Mouse (Mus musculus): ENCODE results near the gene Ift140.
"Not testable (repeated sequence)": the region's sequence is repeated elsewhere in the genome, so short reads cannot be mapped to it uniquely, and the experiment has no call there.

Ift140 gene

DNA sequence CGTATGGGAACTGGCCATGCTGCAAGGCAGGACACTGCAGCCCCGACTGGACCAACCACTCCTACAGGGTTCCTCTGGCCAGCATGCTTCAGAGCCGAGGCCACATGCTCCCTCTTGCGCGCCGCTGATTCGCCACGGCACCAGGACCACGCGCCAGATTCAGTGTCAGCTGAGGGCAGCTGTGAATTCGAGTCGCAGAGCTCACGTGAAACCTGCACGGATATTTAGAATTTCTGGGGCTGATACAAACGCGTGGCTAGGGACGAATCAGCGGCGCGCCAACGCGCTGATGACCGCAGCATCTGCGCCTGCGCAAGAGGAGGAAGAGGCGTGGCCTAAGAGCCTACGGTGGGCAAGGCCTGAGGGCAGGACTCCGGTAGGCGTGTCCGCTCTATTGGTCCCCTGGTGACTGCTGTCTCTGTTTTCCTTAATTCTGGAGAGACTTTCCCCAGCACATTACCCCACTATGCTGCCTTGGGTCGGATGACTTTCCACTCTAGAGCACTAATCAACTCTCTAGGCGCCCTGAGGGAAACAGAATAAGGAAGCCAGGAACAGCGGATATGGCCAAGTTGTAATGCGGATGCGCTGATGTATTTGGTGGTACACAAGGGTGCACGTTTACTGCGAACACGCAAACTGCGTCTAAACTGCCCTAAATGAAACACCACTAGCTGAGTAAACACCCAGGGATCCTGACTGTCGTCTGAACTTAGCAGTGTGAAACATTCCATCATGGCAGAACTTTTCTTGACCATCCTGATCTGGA lies 100.0 kb downstream of the Ift140 start, which contains the start of gene Telo2:
Telo2 (minus strand) TSS at position 304 of the 769 bp plus-strand sequence.
- peak; percentile 86 to 87 for DNase-seq (ENCODE audit: low spot score in 2 of 2)

DNA sequence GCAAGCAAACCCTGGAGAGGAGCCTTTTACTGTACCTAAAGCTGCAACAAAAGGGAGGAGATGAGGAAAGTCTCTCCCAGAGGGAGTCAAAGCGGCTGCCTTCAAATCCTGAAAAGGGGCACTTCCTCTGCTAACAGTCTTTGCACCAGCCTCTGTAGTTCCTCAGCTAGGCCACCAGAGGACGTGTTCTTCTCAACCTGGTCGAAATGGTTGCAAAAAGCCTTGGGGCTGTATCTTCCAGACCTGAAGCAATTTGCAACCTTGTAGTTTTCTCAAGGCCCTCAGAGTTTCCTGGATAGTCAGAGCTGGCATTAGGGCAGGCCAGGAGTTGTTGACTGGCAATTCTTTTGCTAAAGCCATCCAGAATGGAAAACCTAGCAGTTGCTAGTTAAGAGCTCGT lies 101.4 kb downstream of the Ift140 start:
- DNase-seq (ENCODE audit: low spot score in 2 of 2) = no peak

DNA sequence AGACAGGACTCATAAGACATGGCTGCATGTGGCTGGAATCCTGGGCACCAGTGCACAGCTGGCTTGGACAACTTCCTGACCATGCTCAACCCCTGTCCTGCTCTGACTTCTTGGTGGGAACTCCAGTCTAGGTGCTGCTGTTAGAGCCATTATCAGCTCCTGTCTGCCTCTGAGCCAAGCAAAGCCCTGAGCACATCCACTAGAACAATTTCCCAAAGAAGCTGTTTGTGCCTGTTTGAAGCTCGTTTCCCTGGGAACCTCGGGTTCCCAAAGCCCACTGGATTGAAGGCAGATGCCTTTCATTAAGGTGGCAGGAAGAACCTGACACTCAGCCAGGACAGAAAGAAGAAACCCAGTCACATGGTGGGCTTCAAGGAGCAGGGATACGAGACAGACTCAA lies 104.5 kb downstream of the Ift140 start, which contains the start of gene Ptx4:
Ptx4 (plus strand) TSS at position 355 of the 400 bp plus-strand sequence.
- no peak for DNase-seq (ENCODE audit: low spot score in 2 of 2)

DNA sequence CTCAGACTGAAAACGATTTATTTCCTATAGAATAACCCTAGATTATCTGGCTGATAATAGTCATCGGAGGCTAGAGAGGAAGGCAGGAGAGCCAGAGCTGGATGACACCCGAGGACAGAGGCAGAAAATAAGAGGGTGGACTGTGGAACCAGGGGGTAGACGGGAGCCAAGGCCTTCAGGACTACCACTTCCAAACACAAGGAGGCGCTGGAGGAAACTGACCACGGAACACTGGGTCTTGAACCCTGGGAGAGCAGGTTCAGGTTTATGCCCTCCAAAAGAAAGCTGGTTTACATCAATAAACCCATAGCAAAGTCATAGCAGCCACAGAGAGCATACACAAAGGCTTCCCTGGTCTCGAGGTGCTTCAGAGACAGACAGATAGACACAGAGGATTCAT lies 108.1 kb downstream of the Ift140 start:
- no peak for DNase-seq (ENCODE audit: low spot score in 2 of 2)

DNA sequence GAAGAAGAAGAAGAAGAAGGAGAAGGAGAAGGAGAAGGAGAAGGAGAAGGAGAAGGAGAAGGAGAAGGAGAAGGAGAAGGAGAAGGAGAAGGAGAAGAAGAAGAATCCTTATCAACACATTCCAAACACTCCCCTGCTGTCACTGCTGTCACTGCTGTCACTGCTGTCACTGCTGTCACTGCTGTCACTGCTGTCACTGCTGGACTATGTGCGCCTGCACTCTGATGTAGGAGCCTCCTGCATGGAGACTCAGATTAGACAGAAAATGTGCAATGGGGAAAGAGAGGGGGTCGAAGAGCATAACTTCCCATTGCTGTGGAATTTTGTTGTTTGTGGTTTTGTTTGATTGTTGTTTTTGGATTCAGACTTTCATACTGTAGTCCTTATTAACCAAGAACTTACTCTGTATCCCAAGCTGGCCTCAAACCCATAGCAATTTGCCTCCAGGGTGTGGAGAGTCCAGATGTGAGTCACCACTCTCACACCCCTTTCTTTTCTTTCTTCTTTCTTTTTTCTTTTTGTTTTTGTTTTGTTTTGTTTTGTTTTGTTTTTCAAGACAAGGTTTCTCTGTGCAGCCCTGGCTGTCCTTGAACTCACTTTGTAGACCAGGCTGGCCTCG lies 109.7 kb downstream of the Ift140 start:
- not testable (repeated sequence) for DNase-seq (ENCODE audit: low spot score in 2 of 2)

DNA sequence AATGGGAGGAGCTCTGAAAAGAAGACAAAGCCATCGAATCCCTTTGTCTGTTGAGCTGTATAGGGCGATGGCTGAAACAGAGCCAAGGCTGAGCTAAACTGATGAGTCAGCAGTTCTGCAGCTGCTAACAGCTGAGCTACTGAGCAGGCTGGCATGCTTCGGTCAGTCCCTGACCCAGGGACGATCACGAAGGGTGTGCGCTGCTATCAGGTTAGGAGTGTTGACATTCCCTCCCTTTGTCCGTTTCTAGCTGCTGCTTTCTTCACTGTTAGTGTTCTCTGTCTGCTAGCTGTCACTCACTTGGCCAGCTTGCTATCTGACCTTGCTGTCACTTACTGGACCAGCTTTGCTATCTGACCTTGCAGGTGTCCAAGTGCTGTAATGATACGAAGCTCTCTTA lies 111.2 kb downstream of the Ift140 start:
- DNase-seq (ENCODE audit: low spot score in 2 of 2) = no peak

DNA sequence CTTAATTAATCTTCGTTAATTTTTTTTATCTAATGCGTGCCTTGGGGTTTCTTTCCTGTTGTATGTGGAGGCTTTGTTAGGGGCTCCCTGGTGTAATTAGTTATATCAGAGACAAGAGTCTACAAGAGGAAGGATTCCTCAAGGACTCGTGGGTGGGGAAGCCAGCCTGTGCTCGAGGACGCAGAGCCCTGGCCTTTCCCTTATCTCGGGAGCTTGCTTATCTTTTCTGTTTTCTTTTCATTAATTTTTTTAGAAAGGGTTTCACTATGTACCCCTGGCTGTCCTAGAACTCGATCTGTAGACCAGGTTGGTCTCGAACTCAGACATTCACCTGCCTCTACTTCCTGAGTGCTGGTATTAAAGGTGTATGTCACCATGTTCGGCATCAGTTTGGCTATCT lies 111.8 kb downstream of the Ift140 start:
- no peak for DNase-seq (ENCODE audit: low spot score in 2 of 2)

DNA sequence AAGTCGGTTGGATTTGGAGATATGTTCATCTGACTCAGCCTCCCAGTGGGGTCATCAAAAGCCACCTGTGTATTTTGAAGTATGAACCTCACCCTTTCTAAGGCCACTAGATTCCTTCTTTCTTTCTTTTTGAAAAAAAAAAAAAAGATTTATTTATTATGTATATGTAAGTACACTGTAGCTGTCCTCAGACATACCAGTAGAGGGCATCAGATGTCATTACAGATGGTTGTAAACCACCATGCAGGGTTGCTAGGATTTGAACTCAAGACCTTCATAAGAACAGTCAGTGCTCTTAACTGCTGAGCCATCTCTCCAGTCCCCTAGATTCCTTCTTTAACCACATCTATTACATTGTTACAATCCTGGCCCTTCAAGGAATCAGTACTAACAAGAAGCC lies 114.2 kb downstream of the Ift140 start:
- DNase-seq (ENCODE audit: low spot score in 2 of 2) = no peak

DNA sequence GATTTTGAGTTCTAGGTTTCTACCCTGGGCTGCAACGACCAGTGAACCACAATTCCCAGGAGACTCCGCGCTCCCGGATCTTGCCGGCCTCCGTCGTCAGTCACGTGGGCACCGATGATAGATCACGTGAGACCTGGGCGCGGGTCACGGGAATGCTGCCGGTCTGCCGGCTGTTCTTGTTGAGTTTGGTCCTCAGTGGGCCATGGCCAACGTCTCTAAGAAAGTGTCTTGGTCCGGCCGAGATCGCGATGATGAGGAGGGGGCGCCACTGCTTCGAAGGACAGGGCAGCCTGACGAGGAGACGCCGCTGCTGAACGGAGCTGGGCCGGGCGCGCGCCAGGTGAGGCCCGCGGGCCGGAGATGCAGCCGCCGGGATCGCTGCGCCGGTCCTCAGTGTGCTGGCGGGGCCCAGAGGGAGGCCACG lies 117.4 kb downstream of the Ift140 start, which contains the start of gene Clcn7:
Clcn7 (plus strand) TSS at position 117 of the 424 bp plus-strand sequence.
- peak; percentile 95 for DNase-seq (ENCODE audit: low spot score in 2 of 2)

DNA sequence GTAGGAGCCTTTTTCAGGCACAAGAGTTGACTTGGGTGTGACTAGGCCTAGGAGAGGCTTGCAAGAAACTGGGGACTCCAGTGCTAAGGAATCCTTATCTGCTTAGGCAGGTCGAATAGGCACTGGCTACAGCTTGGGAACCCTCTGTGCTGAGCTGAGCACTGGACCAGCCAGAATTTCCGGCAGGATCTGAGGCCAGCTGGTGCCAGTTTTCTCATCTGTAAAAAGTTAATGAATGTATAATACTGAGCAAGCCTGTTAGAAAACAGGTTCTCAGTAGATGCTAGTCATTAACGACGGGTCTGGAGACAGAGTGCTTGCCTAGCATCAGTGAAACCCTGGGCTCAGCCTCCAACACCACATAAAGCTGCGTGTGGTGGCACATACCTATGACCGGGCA lies 119.7 kb downstream of the Ift140 start:
- no peak for DNase-seq (ENCODE audit: low spot score in 2 of 2)

DNA sequence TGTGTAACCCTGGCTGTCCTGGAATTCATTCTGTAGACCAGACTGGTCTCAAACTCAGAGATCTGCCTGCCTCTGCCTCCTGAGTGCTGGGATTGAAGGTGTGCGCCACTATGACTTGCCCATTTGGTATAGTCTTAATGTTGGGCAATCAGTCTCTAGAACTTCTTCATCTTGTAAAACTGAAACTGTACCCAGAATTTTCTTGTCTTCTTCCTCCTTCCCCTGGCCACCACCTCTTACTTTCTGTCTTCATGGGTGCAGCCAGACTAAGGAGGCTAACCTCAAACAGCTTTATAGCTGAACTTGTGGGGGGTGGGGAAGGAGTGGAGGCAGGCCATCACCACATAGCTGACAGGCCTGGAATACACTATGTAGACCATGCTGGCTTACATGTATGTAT lies 122.9 kb downstream of the Ift140 start:
- no peak for DNase-seq (ENCODE audit: low spot score in 2 of 2)

DNA sequence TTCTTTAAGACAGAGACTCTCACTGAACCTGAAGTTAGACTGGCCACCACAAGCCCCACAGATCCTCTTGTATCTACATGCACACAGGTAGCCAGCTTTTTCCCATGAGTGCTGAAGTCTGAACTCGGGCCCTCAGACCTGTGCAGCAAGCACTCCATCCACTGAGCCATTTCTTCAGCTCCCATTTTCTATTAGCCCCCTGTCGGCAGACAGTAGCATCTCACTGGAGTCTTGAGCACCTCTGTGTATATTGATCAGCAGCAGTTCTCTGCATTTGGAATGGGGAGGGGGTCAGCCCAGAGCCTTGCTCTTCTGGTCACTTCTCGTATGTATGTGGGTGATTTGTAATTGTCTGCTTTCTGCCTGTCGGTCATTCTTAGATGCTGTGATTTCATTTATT lies 124.1 kb downstream of the Ift140 start:
- no peak for DNase-seq (ENCODE audit: low spot score in 2 of 2)
